8 mouse cellular contexts compared by ENCODE assay signal in genomic region chr9:107635279-107636028, GRCm38 (mm10). TPM values are rescaled to one million over a fixed set of nuclear protein-coding genes. Genes with fewer than 3 reads are reported as not detected.
DNase-seq lines count a peak whose midpoint lies in the region; ATAC-seq lines count a peak whose summit lies in the region.

TSS of gene Gnai2 (minus strand) at chr9:107635367.

- H3K4me1 ChIP-seq in hindbrain, embryonic 15.5 days (replicated peaks) = peaks cover 65% of the 10 kb centered on the region

- DNase-seq in R1 (ENCODE audit: low read depth, low spot score) = peak; percentile 99
- DNase-seq in cerebellum, postnatal 36 days = peak; percentile 89 to 93
- peak; percentile 93 to 95 for DNase-seq in frontal cortex, postnatal 36 days (ENCODE audit: low spot score in 2 of 2)
- peak; percentile 92 for DNase-seq in left cerebral cortex, adult 11 months (ENCODE audit: low spot score)
- peak; percentile 98 to 99 for DNase-seq in lung, postnatal 4 days
- DNase-seq in right cerebral cortex, adult 18-20 months = peak; percentile 96
- DNase-seq in urinary bladder, postnatal 10 days (ENCODE audit: low spot score) = peak; percentile 81

- peak within 1 kb of the TSS; percentile 96 for H3K9ac ChIP-seq in hindbrain, embryonic 15.5 days

- peak within 1 kb of the TSS; percentile 87 for H3K4me3 ChIP-seq in hindbrain, embryonic 15.5 days

- no peaks in the 10 kb centered on the region for H3K27me3 ChIP-seq in hindbrain, embryonic 15.5 days

- peak; percentile 89 for ATAC-seq in hindbrain, embryonic 15.5 days (ENCODE audit: low FRiP score, low read depth)

- no peaks in the 10 kb centered on the region for H3K9me3 ChIP-seq in hindbrain, embryonic 15.5 days

- 3% methylated on average over 36 of the region's 38 CpGs for WGBS in hindbrain, embryonic 15.5 days

- peak within 1 kb of the TSS; percentile 70 for H3K4me2 ChIP-seq in hindbrain, embryonic 15.5 days

- H3K27ac ChIP-seq in hindbrain, embryonic 15.5 days (replicated peaks) = peak within 1 kb of the TSS; percentile 89

- no peaks in the 10 kb centered on the region for H3K36me3 ChIP-seq in hindbrain, embryonic 15.5 days

RNA-seq across cellular contexts. Expression of gene Gnai2, which starts in this region (rescaled TPM):
- 332 and 343 TPM in 2 replicates for polyA plus RNA-seq in hindbrain, embryonic 15.5 days (2015; fragmentation: Nextera tagmentation; extraction: Ambion mirVana)

Comparison
In these comparisons a context has a peak if more than half of its experiments do, and no peak if none do; other contexts are left out.
1. Peak in every context shown above with its lines: DNase-seq, ATAC-seq, H3K4me3 ChIP-seq and H3K27ac ChIP-seq.